Mouse (Mus musculus) hindbrain, embryonic 12.5 days (tissue): ENCODE results near the gene Dgkq. TPM values are rescaled to one million over a fixed set of nuclear protein-coding genes. Genes with fewer than 3 reads are reported as not detected.

ENCODE experiments used
- ATAC-seq: fragments of 200-750 bp; cut with Nextera tagmentation; 2 replicates; pipeline ENCODE4 v1.8.0; 2017; ENCODE audit warnings: moderate TSS enrichment; ENCODE audit not compliant: low FRiP score
- H3K27ac ChIP-seq: fragments of 300-500 bp; sonication (generic); 2 replicates; pipeline ENCODE4 v1.5.1; 2016; ENCODE audit warnings: mild to moderate bottlenecking
- H3K27me3 ChIP-seq: fragments of 300-500 bp; sonication (generic); 2 replicates; pipeline ENCODE4 v1.6.1; 2016; ENCODE audit warnings: mild to moderate bottlenecking
- H3K36me3 ChIP-seq: fragments of 300-500 bp; sonication (generic); 2 replicates; pipeline ENCODE4 v1.6.1; 2016; ENCODE audit warnings: mild to moderate bottlenecking
- H3K4me1 ChIP-seq: fragments of 300-500 bp; sonication (generic); 2 replicates; pipeline ENCODE4 v1.6.1; 2016
- H3K4me2 ChIP-seq: fragments of 300-500 bp; sonication (generic); replicated peaks from 2 replicates; pipeline ENCODE4 v1.6.1; 2016; ENCODE audit warnings: mild to moderate bottlenecking
- H3K4me3 ChIP-seq: fragments of 300-500 bp; sonication (generic); 2 replicates; pipeline ENCODE4 v1.5.1; 2016; ENCODE audit warnings: mild to moderate bottlenecking
- H3K9ac ChIP-seq: fragments of 300-500 bp; sonication (generic); 2 replicates; pipeline ENCODE4 v1.6.1; 2016; ENCODE audit warnings: mild to moderate bottlenecking, moderate library complexity
- H3K9me3 ChIP-seq: fragments of 300-500 bp; sonication (generic); replicated peaks from 2 replicates; pipeline ENCODE4 v1.6.1; 2016; ENCODE audit warnings: mild to moderate bottlenecking
- WGBS: fragments of 180-500 bp; shearing (Covaris S2); methylation state at CpG from one replicate; pipeline ENCODE4 v1.1.7; 2016; 5-methylcytosine and 5-hydroxymethylcytosine counted together
- polyA plus RNA-seq: library from polyadenylated mRNA; unstranded; fragments of >200 nt; fragmentation: Nextera tagmentation; extraction: Ambion mirVana; gene quantifications from 2 replicates; pipeline ENCODE4 v1.2.1, GENCODE M21; 2016

Gene Dgkq
- polyA plus RNA-seq, 1 experiment from 2014 or later: 23.5 TPM

DNA sequence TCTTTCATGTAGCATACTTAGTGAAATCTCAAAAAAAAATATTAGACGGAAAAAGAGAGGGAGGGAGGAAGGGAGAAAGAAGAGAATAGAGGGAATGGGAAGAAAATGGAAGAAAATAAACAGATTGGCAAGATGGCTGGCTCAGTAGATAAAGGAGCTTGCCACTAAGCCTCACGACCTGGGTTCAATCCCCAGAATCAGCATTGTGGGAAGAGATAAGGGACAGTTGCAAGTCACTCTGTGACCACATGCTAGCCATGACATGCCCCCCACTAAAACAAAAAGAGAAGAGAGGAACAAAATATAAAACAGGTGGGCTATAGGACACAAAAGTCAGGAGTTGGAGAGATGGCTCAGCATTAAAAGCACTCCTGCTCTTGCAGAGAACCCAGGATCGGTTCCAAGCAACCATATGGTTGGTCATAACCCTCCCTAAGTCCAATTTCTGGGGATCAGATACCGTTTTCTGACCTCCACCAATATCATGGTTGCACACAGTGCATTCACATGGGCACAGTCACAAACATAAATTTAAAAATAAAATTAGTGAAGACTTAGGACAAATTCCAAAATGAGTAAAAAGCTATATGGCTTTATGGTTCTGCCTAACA lies 43.3 kb downstream of the Dgkq start:
- H3K9ac ChIP-seq: no peak overlapping the region
- peaks cover 34% of the 10 kb centered on the region for H3K36me3 ChIP-seq
- H3K9me3 ChIP-seq: no peaks in the 10 kb centered on the region
- H3K4me1 ChIP-seq: peaks cover 19% of the 10 kb centered on the region
- ATAC-seq: no peak
- no peaks in the 10 kb centered on the region for H3K27me3 ChIP-seq
- WGBS: 90% methylated on average over 4 of the region's 4 CpGs
- no peak overlapping the region for H3K4me2 ChIP-seq
- H3K27ac ChIP-seq: no peak overlapping the region
- no peak overlapping the region for H3K4me3 ChIP-seq

- Histone ChIP-seq H3K4me1 (no peaks in the 10 kb centered on the region), H3K9ac (no peak overlapping the region), H3K4me2 (no peak overlapping the region), H3K4me3 (no peak overlapping the region), H3K9me3 (no peaks in the 10 kb centered on the region), H3K27me3 (no peaks in the 10 kb centered on the region), H3K27ac (no peak overlapping the region), H3K36me3 (peaks cover 54% of the 10 kb centered on the region)
- WGBS: 89% methylated on average over 2 of the region's 2 CpGs
- no peak for ATAC-seq
Observed at GRCm38 (mm10) chr5:108621870-108622269, 47.6 kb downstream of the Dgkq start.

DNA sequence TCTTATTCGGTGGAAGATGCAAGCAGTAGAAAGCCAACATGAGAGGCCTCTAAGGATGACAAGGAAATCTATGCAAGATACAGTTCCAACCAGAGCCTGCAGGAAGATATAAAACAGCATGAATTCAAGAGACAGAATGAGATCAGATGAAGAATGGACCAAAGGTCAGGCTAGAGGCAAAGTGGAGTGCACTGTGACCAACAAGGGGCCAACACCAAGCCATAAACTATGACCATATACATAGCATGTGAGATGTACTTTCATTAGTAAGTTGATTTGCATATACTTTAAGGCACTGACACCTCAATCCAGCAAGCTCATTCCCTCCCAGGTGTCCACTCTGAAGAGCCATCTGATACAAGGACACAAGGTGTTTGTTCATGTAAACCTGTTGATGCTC lies 59.0 kb downstream of the Dgkq start:
- Histone ChIP-seq H3K9ac (no peak overlapping the region), H3K27ac (no peak overlapping the region), H3K4me1 (no peaks in the 10 kb centered on the region), H3K9me3 (no peaks in the 10 kb centered on the region), H3K27me3 (no peaks in the 10 kb centered on the region), H3K4me2 (no peak overlapping the region), H3K4me3 (no peak overlapping the region), H3K36me3 (peaks cover 88% of the 10 kb centered on the region)
- 97% methylated on average over 1 of the region's 1 CpGs for WGBS
- ATAC-seq: no peak

- Histone ChIP-seq H3K4me2 (no peak overlapping the region), H3K9me3 (no peaks in the 10 kb centered on the region), H3K4me3 (no peak overlapping the region), H3K36me3 (peaks cover 89% of the 10 kb centered on the region), H3K27ac (no peak overlapping the region), H3K9ac (no peak overlapping the region), H3K4me1 (no peaks in the 10 kb centered on the region), H3K27me3 (no peaks in the 10 kb centered on the region)
- WGBS: 96% methylated on average over 9 of the region's 9 CpGs
- no peak for ATAC-seq
Observed at GRCm38 (mm10) chr5:108602537-108602936, 66.9 kb downstream of the Dgkq start.

- no peak overlapping the region for H3K9ac ChIP-seq
- 89% methylated on average over 1 of the region's 1 CpGs for WGBS
- ATAC-seq: no peak
- H3K4me3 ChIP-seq: no peak overlapping the region
- H3K9me3 ChIP-seq: no peaks in the 10 kb centered on the region
- H3K27me3 ChIP-seq: no peaks in the 10 kb centered on the region
- no peak overlapping the region for H3K27ac ChIP-seq
- peaks cover 89% of the 10 kb centered on the region for H3K36me3 ChIP-seq
- no peak overlapping the region for H3K4me2 ChIP-seq
- H3K4me1 ChIP-seq: no peaks in the 10 kb centered on the region
Observed at GRCm38 (mm10) chr5:108599923-108600322, 69.5 kb downstream of the Dgkq start.

Other genes with a start within 250 kb of the Dgkq start
- 393 and 437 TPM in 2 replicates for gene Atp5k, start 235.2 kb downstream of the Dgkq start, polyA plus RNA-seq
- 0.12 and 0.13 TPM in 2 replicates for gene Mfsd7a, start 220.8 kb downstream of the Dgkq start, polyA plus RNA-seq
- gene Pcgf3, start 208.4 kb downstream of the Dgkq start, polyA plus RNA-seq: 39.5 and 42.6 TPM in 2 replicates
- 23.7 and 24.9 TPM in 2 replicates for gene Cplx1, start 119.6 kb downstream of the Dgkq start, polyA plus RNA-seq
- 54.3 and 63.2 TPM in 2 replicates for gene Gak, start 39.9 kb downstream of the Dgkq start, polyA plus RNA-seq
- 21.6 and 22.3 TPM in 2 replicates for gene Tmem175, start 39.9 kb downstream of the Dgkq start, polyA plus RNA-seq
- 11.2 and 12.9 TPM in 2 replicates for gene Idua, start 9.3 kb downstream of the Dgkq start, polyA plus RNA-seq
- gene Slc26a1, start 5.9 kb upstream of the Dgkq start, polyA plus RNA-seq: 1.6 and 1.7 TPM in 2 replicates
- 25.3 and 29.4 TPM in 2 replicates for gene Fgfrl1, start 22.7 kb upstream of the Dgkq start, polyA plus RNA-seq
- gene Rnf212, start 105.3 kb upstream of the Dgkq start, polyA plus RNA-seq: 0.65 and 0.76 TPM in 2 replicates
- not detected in 2 replicates for gene Tmed11, start 125.7 kb upstream of the Dgkq start, polyA plus RNA-seq
- not detected in 2 replicates for gene Vmn2r8, start 139.2 kb upstream of the Dgkq start, polyA plus RNA-seq
- gene Vmn2r9, start 182.9 kb upstream of the Dgkq start, polyA plus RNA-seq: not detected in 2 replicates